Mouse (Mus musculus) left cerebral cortex, adult 8-10 months (tissue): ENCODE measurements at regions not wholly inside any gene's neighbourhood (a gene's known extent, or its start where the extent isn't known, plus 50 kb on each side); places are given as distances from the start of the nearest gene placed in this dataset.
A peak's percentile ranks its signal among the peaks of the same experiment; 100 is the strongest.
"Not testable (repeated sequence)": the region's sequence is repeated elsewhere in the genome, so short reads cannot be mapped to it uniquely, and the experiment has no call there.

Experiments
- DNase-seq, 2 experiments: peaks; one replicate each; pipeline ENCODE4 v3.0.0; 2022; ENCODE audit warnings: low spot score in 2 of 2

GRCm38 (mm10) chrX:41216827-41217226, 183.8 kb upstream of the Gria3 start:
- peak in 1 of 2 experiments; percentile 17 for DNase-seq

DNA sequence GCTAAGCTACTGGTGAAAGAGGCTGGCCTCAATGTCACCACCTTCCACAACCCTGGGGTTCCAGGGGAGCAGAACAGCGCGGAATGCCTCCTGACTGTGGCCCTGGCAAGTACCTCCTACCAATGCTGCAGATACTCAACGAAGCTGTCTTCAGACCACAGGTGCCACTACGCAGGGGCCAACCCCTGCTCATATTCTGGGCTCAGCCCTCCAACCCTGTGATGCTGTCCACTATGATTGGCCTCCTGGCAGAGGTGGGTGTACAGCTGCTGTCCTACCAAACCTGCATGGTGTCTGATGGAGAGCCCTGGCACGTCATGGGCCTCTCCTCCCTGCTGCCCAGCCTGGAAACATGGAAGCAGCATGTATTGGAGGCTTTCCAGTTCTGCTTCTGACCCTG, 150.9 kb upstream of the Gria3 start:
- DNase-seq: not testable (repeated sequence)

DNA sequence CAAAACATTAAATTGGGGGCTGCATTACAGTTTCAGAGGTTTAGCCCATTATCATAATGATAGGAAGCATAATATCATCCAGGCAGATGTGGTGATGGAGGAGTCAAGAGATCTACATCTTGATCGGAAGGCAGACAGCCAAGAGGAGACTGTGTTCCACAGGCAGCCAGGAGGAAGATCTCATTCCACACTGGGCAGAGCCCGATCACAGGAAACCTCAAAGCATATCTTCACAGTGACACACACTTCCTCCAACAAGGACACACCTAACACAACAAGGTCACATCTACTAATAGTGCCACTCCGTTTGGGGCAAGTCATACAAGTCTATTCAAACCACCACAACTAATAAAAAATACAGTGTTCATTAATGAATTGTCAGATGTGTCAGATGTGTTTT, 147.7 kb upstream of the Gria3 start:
- no peak for DNase-seq

DNA sequence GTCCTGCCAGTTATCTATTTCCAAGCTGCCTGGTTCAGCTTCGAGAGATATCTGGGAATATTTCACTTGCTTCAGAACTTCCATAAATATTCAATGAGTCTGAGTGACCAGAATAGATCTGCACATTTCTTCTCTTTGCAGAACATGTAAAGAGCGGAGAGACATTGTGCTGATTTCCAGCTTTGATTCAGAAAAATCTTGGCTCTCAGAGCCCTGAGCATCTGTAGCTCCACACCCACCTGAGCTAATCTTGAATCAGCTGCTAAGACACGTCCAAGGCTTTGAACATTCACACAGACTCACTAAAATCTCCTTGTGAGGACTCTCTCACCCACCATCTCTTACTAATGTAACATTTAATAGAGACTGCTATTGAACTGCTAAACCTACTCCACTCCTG, 146.0 kb upstream of the Gria3 start:
- DNase-seq: peak in 1 of 2 experiments; percentile 68

DNA sequence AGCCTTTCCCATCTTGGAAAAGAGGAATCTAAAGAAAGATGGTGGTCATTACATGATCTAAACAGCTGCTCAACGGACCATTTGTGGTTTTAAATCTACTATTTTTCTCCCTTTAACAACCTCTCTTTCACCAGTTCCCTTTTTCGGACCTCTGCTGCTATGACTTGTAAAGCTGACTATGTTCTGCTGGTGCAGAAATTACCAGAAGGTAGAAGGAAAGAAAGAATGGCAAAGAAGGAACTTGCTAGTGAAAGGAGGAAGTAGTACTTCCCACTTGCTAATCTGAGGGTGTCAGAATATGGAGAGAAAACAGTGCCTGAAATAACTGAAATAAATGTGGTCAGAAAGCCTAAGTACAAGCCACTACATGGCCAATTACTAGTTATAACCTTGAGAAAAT, 109.6 kb upstream of the Gria3 start:
- no peak for DNase-seq

- DNase-seq: no peak
These were observed 84.2 kb upstream of the Gria3 start for GRCm38 (mm10) chrX:41316493-41316892.

DNA sequence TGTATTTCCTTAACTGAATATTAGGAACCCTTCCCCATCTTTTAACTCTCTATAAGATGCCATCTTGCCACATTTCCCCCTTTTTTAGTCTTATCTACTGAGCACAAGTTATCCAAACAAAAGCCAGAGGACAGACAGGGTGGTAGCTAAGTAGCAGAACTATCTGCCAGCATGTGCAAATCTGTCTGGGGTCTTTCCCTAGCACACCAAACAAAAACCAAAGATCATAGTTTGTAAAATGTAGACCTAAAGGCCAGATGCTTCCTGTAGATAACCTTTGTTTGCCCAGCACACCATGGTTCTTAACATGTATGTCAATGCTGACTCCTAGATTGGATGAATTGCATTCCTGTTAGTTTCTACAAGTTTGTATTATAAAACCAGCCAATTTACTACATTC, 82.9 kb upstream of the Gria3 start:
- no peak for DNase-seq

DNA sequence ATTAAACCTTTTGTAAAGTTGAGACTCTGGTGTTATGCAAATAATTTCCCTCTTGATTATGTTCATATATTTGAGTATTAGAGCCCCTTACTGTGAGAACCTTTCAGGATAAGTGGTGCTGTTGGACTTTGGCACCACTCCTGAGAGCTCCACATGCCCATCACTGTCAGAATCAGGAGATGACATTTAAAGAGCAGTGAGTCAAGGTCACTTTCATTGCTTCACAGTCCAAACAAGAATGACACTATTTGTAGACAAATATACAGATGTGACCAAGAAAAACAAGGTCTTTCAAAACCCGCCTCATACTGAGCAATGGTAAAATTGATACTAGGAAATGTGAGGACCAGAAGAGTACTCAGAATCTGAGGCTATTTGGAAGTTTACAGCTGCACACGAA, 80.8 kb upstream of the Gria3 start:
- no peak for DNase-seq
